Mouse (Mus musculus): ENCODE measurements around the gene Pde3a. TPM values are rescaled to one million over a fixed set of nuclear protein-coding genes. Genes with fewer than 3 reads are reported as not detected.
A peak's percentile ranks its signal among the peaks of the same experiment; 100 is the strongest.

The Pde3a gene
- total and polyA plus RNA-seq, 2 experiments = 0.44 to 1.1 TPM

- H3K27ac ChIP-seq (replicated peaks; ENCODE audit: insufficient read depth, low read depth, low read length) = no peak overlapping the region
- no peak for DNase-seq (ENCODE audit: extremely low read depth, low read depth, low spot score)
- no peak overlapping the region for H3K4me3 ChIP-seq (ENCODE audit: insufficient read depth, low read depth, low read length)
- WGBS = 79% methylated on average over 1 of the region's 1 CpGs
- no peaks in the 10 kb centered on the region for H3K79me2 ChIP-seq (ENCODE audit: control insufficient read depth, insufficient read depth, low read length)
- H3K27me3 ChIP-seq (ENCODE audit: control insufficient read depth, insufficient read depth, low read length) = no peaks in the 10 kb centered on the region
- H3K9ac ChIP-seq (ENCODE audit: low read depth, low read length) = no peak overlapping the region
- no peaks in the 10 kb centered on the region for H3K36me3 ChIP-seq (ENCODE audit: control insufficient read depth, insufficient read depth, low read length)
- no peaks in the 10 kb centered on the region for H3K4me1 ChIP-seq (ENCODE audit: control insufficient read depth, insufficient read depth, low read length)
- TF ChIP-seq CTCF (IDR thresholded peaks at IDR 0.05; ENCODE audit: low read depth, low read length) = no peak
- no peak for TF ChIP-seq POLR2A (IDR thresholded peaks at IDR 0.05; ENCODE audit: extremely low read depth, insufficient read depth, low read length)
Observed at GRCm38 (mm10) chr6:141541136-141541535, 292.1 kb downstream of the Pde3a start.

GRCm38 (mm10) chr6:141543344-141543743 lies 294.3 kb downstream of the Pde3a start:
- DNase-seq (ENCODE audit: extremely low read depth, low read depth, low spot score) = peak; percentile 62
- H3K4me1 ChIP-seq (ENCODE audit: control insufficient read depth, insufficient read depth, low read length) = no peaks in the 10 kb centered on the region
- no peaks in the 10 kb centered on the region for H3K79me2 ChIP-seq (ENCODE audit: control insufficient read depth, insufficient read depth, low read length)
- H3K36me3 ChIP-seq (ENCODE audit: control insufficient read depth, insufficient read depth, low read length) = no peaks in the 10 kb centered on the region
- H3K27ac ChIP-seq (replicated peaks; ENCODE audit: insufficient read depth, low read depth, low read length) = no peak overlapping the region
- no peak overlapping the region for H3K4me3 ChIP-seq (ENCODE audit: insufficient read depth, low read depth, low read length)
- H3K9ac ChIP-seq (ENCODE audit: low read depth, low read length) = no peak overlapping the region
- no peaks in the 10 kb centered on the region for H3K27me3 ChIP-seq (ENCODE audit: control insufficient read depth, insufficient read depth, low read length)
- WGBS = 42% methylated on average over 7 of the region's 7 CpGs
- no peak for TF ChIP-seq POLR2A (IDR thresholded peaks at IDR 0.05; ENCODE audit: extremely low read depth, insufficient read depth, low read length)
- no peak for TF ChIP-seq CTCF (IDR thresholded peaks at IDR 0.05; ENCODE audit: low read depth, low read length)

All from liver, adult 2 months (tissue).